Mouse (Mus musculus): ENCODE measurements around the gene Hddc3.

Hddc3 gene

DNA sequence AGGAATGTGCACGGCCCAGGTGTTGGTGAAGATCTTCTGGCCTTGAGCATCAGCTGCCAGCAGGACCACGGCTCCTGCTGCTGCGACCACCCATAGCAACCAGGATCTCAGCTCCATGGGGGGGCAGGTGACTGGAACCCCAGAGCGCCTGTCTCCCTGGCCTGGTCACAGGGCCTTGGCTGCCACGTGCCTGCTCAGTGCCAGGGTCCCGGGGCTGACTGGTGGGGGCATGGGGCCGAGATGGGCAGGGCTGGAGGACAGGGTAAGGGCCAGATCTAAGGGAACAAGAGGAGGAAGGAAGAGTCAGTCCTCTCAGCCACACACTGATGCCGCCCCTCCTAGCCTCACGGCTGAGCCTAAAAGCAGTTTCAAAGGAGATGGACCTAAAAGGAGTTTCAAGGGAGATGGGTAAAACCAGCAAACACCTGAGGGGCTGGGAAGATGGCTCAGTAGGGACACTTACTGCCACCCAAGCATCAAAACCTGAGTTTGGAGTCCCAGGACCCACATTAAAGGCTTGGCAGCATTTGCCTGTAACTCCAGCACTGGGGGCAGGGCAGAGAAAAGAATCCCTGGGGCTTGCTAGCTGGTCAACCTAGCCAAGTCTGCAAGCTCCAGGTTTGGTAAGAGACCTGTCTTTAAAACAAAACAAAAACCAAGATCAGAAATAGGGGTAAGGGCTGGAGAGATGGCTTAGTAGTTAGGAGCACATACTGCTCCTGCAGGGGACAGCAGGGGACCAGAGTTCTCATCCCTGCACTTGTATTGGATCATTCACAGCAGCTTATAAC lies 55.9 kb downstream of the Hddc3 start:
- no peak for DNase-seq (ENCODE audit: low spot score in 2 of 2)

DNA sequence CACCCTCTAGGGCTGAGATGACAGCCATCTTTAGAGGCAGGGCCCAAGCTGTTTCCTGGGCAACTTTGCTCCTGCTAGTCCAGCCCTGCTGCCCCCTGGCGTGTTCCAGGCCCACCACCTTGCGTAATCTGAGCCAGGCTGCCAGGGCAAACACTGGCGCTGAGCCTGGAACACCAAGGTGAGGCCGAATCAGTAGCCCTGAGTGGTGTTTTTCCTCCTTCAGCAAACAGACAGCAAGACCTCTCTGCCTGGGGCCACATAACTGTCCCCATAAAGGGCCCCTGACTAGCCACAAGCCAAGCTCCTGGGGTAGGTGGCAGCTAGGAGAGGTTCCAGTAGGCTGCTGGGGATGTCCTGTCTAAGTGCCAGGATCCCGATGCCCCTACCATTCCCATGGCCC lies 57.2 kb downstream of the Hddc3 start:
- DNase-seq (ENCODE audit: low spot score in 2 of 2): no peak
